Mouse (Mus musculus) embryonic fibroblast, embryonic 13.5 days (primary cell): ENCODE results near the gene Slc37a3.

ENCODE experiments used
- CTCF ChIP-seq: IDR thresholded peaks from 2 replicates; pipeline ENCODE4 v1.5.1; 2011; ENCODE audit warnings: mild to moderate bottlenecking, control low read depth, low read length, moderate library complexity, borderline replicate concordance; ENCODE audit not compliant: insufficient read depth
- POLR2A ChIP-seq: IDR thresholded peaks from 2 replicates; pipeline ENCODE4 v1.6.1; 2011; ENCODE audit warnings: low read depth, mild to moderate bottlenecking, control low read depth, low read length, moderate library complexity

- no peak for TF ChIP-seq CTCF
- no peak for TF ChIP-seq POLR2A
Measured at GRCm38 (mm10) chr6:39426725-39427124, 49.2 kb upstream of the Slc37a3 start.
